Mouse (Mus musculus) common myeloid progenitor, adult 5-6 weeks (primary cell): Measurements from ENCODE around the gene Mapkap1. TPM values are rescaled to one million over a fixed set of nuclear protein-coding genes. Genes with fewer than 3 reads are reported as not detected.

ENCODE experiments used
- ATAC-seq: replicated peaks from 2 replicates; pipeline ENCODE4 v1.8.0; 2016; ENCODE audit warnings: low read depth, mild to moderate bottlenecking, moderate TSS enrichment, inconsistent platforms; ENCODE audit not compliant: poor library complexity, severe bottlenecking
- total RNA-seq: library from RNA; stranded (forward); fragments of 200-1000, 187-1606 nt; gene quantifications from 2 replicates; pipeline ENCODE4 v1.2.3, GENCODE M21; 2017

Mapkap1 gene
- total RNA-seq, 1 experiment from 2014 or later, result 59.7 TPM

- ATAC-seq, result no peak
Measured at GRCm38 (mm10) chr2:34669203-34669746, 262.7 kb downstream of the Mapkap1 start.

GRCm38 (mm10) chr2:34670470-34670869 is 263.9 kb downstream of the Mapkap1 start:
- no peak for ATAC-seq

GRCm38 (mm10) chr2:34671385-34672026 is 264.9 kb downstream of the Mapkap1 start:
- ATAC-seq, result peak; percentile 71

- no peak for ATAC-seq
Measured at GRCm38 (mm10) chr2:34673846-34674245, 267.3 kb downstream of the Mapkap1 start.

Other genes starting within 250 kb of the Mapkap1 start
- gene Pbx3, start 33.6 kb upstream of the Mapkap1 start, total RNA-seq, result 7.2 and 13.7 TPM in 2 replicates